Mouse (Mus musculus) heart, embryonic 16.5 days (tissue): ENCODE measurements around the gene Ehbp1. TPM values are rescaled to one million over a fixed set of nuclear protein-coding genes. Genes with fewer than 3 reads are reported as not detected.

Experiments used
- ATAC-seq: fragments of 200-750 bp; cut with Nextera tagmentation; replicated peaks from 2 replicates; pipeline ENCODE4 v1.8.0; 2017; ENCODE audit warnings: moderate number of reproducible peaks; ENCODE audit not compliant: insufficient read depth, low FRiP score; ENCODE audit errors: extremely low read depth
- H3K27ac ChIP-seq: fragments of 300-500 bp; sonication (generic); 2 replicates; pipeline ENCODE4 v1.5.1; 2014; ENCODE audit warnings: mild to moderate bottlenecking, low read length, control low read depth, moderate library complexity
- H3K27me3 ChIP-seq: fragments of 300-500 bp; sonication (generic); 2 replicates; pipeline ENCODE4 v1.6.1; 2014; ENCODE audit warnings: low read length, mixed read lengths; ENCODE audit not compliant: control insufficient read depth, insufficient read depth
- H3K36me3 ChIP-seq: fragments of 300-500 bp; sonication (generic); 2 replicates; pipeline ENCODE4 v1.6.1; 2014; ENCODE audit not compliant: control insufficient read depth, insufficient read depth
- H3K4me1 ChIP-seq: fragments of 300-500 bp; sonication (generic); 2 replicates; pipeline ENCODE4 v1.6.1; 2014; ENCODE audit warnings: low read length, mixed read lengths; ENCODE audit not compliant: control insufficient read depth, insufficient read depth
- H3K4me2 ChIP-seq: fragments of 300-500 bp; sonication (generic); 2 replicates; pipeline ENCODE4 v1.6.1; 2014; ENCODE audit warnings: low read depth, mild to moderate bottlenecking, control low read depth, low read length
- H3K4me3 ChIP-seq: fragments of 300-500 bp; sonication (generic); 2 replicates; pipeline ENCODE4 v1.5.1; 2014; ENCODE audit warnings: mild to moderate bottlenecking, control low read depth, low read length
- H3K9ac ChIP-seq: fragments of 300-500 bp; sonication (generic); 2 replicates; pipeline ENCODE4 v1.6.1; 2014; ENCODE audit warnings: low read length, control low read depth
- H3K9me3 ChIP-seq: fragments of 300-500 bp; sonication (generic); replicated peaks from 2 replicates; pipeline ENCODE4 v1.6.1; 2016; ENCODE audit warnings: low read length; ENCODE audit not compliant: control insufficient read depth
- WGBS: fragments of 180-500 bp; shearing (Covaris S2); extraction: QIAGEN DNeasy Blood & Tissue Kit; methylation state at CpG from one replicate; pipeline ENCODE4 v1.1.7; 2014; 5-methylcytosine and 5-hydroxymethylcytosine counted together
- polyA plus RNA-seq: library from polyadenylated mRNA; unstranded; fragments of >200 nt; fragmentation: Nextera tagmentation; extraction: Ambion mirVana; gene quantifications from 2 replicates; pipeline ENCODE4 v1.2.1, GENCODE M21; 2015

The Ehbp1 gene
- polyA plus RNA-seq, 1 experiment from 2014 or later = 55.8 TPM

GRCm38 (mm10) chr11:22118853-22119252 lies 223.2 kb downstream of the Ehbp1 start:
- WGBS = 93% methylated on average over 3 of the region's 3 CpGs
- H3K4me2 ChIP-seq = no peak overlapping the region
- no peaks in the 10 kb centered on the region for H3K27me3 ChIP-seq
- no peak overlapping the region for H3K4me3 ChIP-seq
- no peak overlapping the region for H3K9ac ChIP-seq
- H3K4me1 ChIP-seq = no peaks in the 10 kb centered on the region
- ATAC-seq = no peak
- H3K9me3 ChIP-seq = no peaks in the 10 kb centered on the region
- H3K27ac ChIP-seq = no peak overlapping the region
- H3K36me3 ChIP-seq = no peaks in the 10 kb centered on the region

- H3K9ac ChIP-seq = no peak overlapping the region
- 96% methylated on average over 3 of the region's 3 CpGs for WGBS
- no peaks in the 10 kb centered on the region for H3K27me3 ChIP-seq
- H3K9me3 ChIP-seq = no peaks in the 10 kb centered on the region
- H3K4me1 ChIP-seq = no peaks in the 10 kb centered on the region
- no peak for ATAC-seq
- H3K27ac ChIP-seq = no peak overlapping the region
- H3K36me3 ChIP-seq = peaks cover 7% of the 10 kb centered on the region; the same call in 1 of the 2 replicates
- H3K4me2 ChIP-seq = no peak overlapping the region
- H3K4me3 ChIP-seq = no peak overlapping the region
Observed at GRCm38 (mm10) chr11:22112161-22112560, 229.9 kb downstream of the Ehbp1 start.

GRCm38 (mm10) chr11:22089346-22089745 lies 252.7 kb downstream of the Ehbp1 start:
- WGBS = 94% methylated on average over 8 of the region's 8 CpGs
- Histone ChIP-seq H3K9ac (no peak overlapping the region), H3K4me1 (no peaks in the 10 kb centered on the region), H3K4me3 (no peak overlapping the region), H3K4me2 (no peak overlapping the region), H3K9me3 (no peaks in the 10 kb centered on the region), H3K36me3 (peaks cover 8% of the 10 kb centered on the region; the same call in 1 of the 2 replicates), H3K27ac (no peak overlapping the region), H3K27me3 (no peaks in the 10 kb centered on the region)
- ATAC-seq = no peak

- H3K27ac ChIP-seq = no peak overlapping the region
- H3K4me2 ChIP-seq = no peak overlapping the region
- H3K9ac ChIP-seq = no peak overlapping the region
- H3K27me3 ChIP-seq = no peaks in the 10 kb centered on the region
- WGBS = 58% methylated on average over 2 of the region's 2 CpGs
- no peaks in the 10 kb centered on the region for H3K4me1 ChIP-seq
- ATAC-seq = no peak
- no peak overlapping the region for H3K4me3 ChIP-seq
- H3K36me3 ChIP-seq = peaks cover 25% of the 10 kb centered on the region
- no peaks in the 10 kb centered on the region for H3K9me3 ChIP-seq
Observed at GRCm38 (mm10) chr11:22063352-22063751, 278.7 kb downstream of the Ehbp1 start.

GRCm38 (mm10) chr11:22061660-22062059 lies 280.4 kb downstream of the Ehbp1 start:
- no peak for ATAC-seq
- H3K4me2 ChIP-seq = no peak overlapping the region
- H3K4me3 ChIP-seq = no peak overlapping the region
- H3K36me3 ChIP-seq = peaks cover 18% of the 10 kb centered on the region
- H3K27ac ChIP-seq = no peak overlapping the region
- WGBS = 72% methylated on average over 4 of the region's 4 CpGs
- no peaks in the 10 kb centered on the region for H3K9me3 ChIP-seq
- no peak overlapping the region for H3K9ac ChIP-seq
- no peaks in the 10 kb centered on the region for H3K4me1 ChIP-seq
- H3K27me3 ChIP-seq = no peaks in the 10 kb centered on the region

- H3K27me3 ChIP-seq = no peaks in the 10 kb centered on the region
- H3K27ac ChIP-seq = no peak overlapping the region
- no peak for ATAC-seq
- peaks cover 18% of the 10 kb centered on the region for H3K36me3 ChIP-seq
- H3K9me3 ChIP-seq = no peaks in the 10 kb centered on the region
- no peak overlapping the region for H3K4me2 ChIP-seq
- no peak overlapping the region for H3K4me3 ChIP-seq
- no peaks in the 10 kb centered on the region for H3K4me1 ChIP-seq
- 92% methylated on average over 5 of the region's 5 CpGs for WGBS
- no peak overlapping the region for H3K9ac ChIP-seq
Observed at GRCm38 (mm10) chr11:22057538-22057937, 284.6 kb downstream of the Ehbp1 start.

GRCm38 (mm10) chr11:22055908-22056307 lies 286.2 kb downstream of the Ehbp1 start:
- no peaks in the 10 kb centered on the region for H3K4me1 ChIP-seq
- no peak overlapping the region for H3K27ac ChIP-seq
- 92% methylated on average over 6 of the region's 6 CpGs for WGBS
- H3K4me2 ChIP-seq = no peak overlapping the region
- no peak overlapping the region for H3K4me3 ChIP-seq
- no peak overlapping the region for H3K9ac ChIP-seq
- no peaks in the 10 kb centered on the region for H3K9me3 ChIP-seq
- no peak for ATAC-seq
- no peaks in the 10 kb centered on the region for H3K27me3 ChIP-seq
- peaks cover 27% of the 10 kb centered on the region for H3K36me3 ChIP-seq

GRCm38 (mm10) chr11:22053034-22053668 lies 288.9 kb downstream of the Ehbp1 start:
- Histone ChIP-seq H3K36me3 (peaks cover 28% of the 10 kb centered on the region), H3K27me3 (no peaks in the 10 kb centered on the region), H3K9ac (no peak overlapping the region), H3K4me1 (no peaks in the 10 kb centered on the region), H3K9me3 (no peaks in the 10 kb centered on the region), H3K4me2 (no peak overlapping the region), H3K4me3 (no peak overlapping the region), H3K27ac (no peak overlapping the region)
- 69% methylated on average over 10 of the region's 10 CpGs for WGBS
- ATAC-seq = no peak

GRCm38 (mm10) chr11:22050864-22051263 lies 291.2 kb downstream of the Ehbp1 start:
- 84% methylated on average over 7 of the region's 7 CpGs for WGBS
- H3K27ac ChIP-seq = no peak overlapping the region
- no peak overlapping the region for H3K4me3 ChIP-seq
- H3K4me1 ChIP-seq = no peaks in the 10 kb centered on the region
- no peak for ATAC-seq
- H3K9ac ChIP-seq = no peak overlapping the region
- H3K4me2 ChIP-seq = no peak overlapping the region
- no peaks in the 10 kb centered on the region for H3K27me3 ChIP-seq
- peaks cover 27% of the 10 kb centered on the region for H3K36me3 ChIP-seq
- no peaks in the 10 kb centered on the region for H3K9me3 ChIP-seq
